Mouse (Mus musculus): ENCODE results near the gene Dedd2. TPM values are rescaled to one million over a fixed set of nuclear protein-coding genes. Genes with fewer than 3 reads are reported as not detected.

The Dedd2 gene
- total and polyA plus RNA-seq, 3 experiments: 25.2 to 36.6 TPM; not detected in 1

DNA sequence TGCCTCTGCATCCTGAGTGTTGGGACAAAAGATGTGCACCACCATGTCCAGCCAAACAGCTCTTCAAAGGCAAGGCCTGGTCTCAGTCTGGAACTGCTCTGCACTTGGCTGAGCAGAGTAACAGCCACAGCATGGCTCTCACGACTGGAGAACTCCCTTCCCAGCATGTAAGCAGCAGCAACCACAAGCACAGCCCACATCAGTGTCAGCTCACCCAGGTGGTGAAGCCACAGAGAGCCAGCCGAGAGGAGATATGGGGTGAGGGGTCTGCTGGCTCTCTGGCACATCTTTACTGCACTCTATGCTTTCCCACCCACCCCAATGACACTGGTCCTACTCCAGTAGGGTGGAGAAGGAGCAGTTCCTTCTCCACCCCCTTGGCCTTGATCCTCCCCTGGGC, 12.6 kb upstream of the Dedd2 start:
- Histone ChIP-seq H3K9me3 (replicated peaks; ENCODE audit: insufficient read depth, low read length) (no peaks in the 10 kb centered on the region), H3K27me3 (ENCODE audit: control insufficient read depth in 1 of 2, insufficient read depth in 2 of 2, low read length in 2 of 2) (no peaks in the 10 kb centered on the region), H3K27ac (ENCODE audit: control insufficient read depth, low read depth, low read length) (no peak overlapping the region), H3K36me3 (ENCODE audit: control insufficient read depth in 1 of 2, insufficient read depth in 2 of 2, low read length in 2 of 2) (peaks cover 0 to 12% of the 10 kb centered on the region in 2 experiments; a peak in 3 of 4 replicates), H3K4me3 (ENCODE audit: control insufficient read depth in 1 of 2, insufficient read depth in 1 of 2, low read depth in 2 of 2, low read length in 2 of 2) (no peak overlapping the region), H3K9ac (ENCODE audit: control insufficient read depth, low read depth, low read length, poor library complexity, severe bottlenecking) (no peak overlapping the region), H3K4me1 (ENCODE audit: control insufficient read depth in 1 of 2, insufficient read depth in 2 of 2, low read length in 2 of 2) (peaks cover 3% of the 10 kb centered on the region in 2 experiments; a peak in 1 of 4 replicates), H3K79me2 (ENCODE audit: control insufficient read depth, insufficient read depth, low read length, poor library complexity) (peaks cover 25% of the 10 kb centered on the region)
- DNase-seq (ENCODE audit: low read depth, low spot score): no peak
- no peak for TF ChIP-seq POLR2AphosphoS2 (IDR thresholded peaks at IDR 0.05; ENCODE audit: low read length)

DNA sequence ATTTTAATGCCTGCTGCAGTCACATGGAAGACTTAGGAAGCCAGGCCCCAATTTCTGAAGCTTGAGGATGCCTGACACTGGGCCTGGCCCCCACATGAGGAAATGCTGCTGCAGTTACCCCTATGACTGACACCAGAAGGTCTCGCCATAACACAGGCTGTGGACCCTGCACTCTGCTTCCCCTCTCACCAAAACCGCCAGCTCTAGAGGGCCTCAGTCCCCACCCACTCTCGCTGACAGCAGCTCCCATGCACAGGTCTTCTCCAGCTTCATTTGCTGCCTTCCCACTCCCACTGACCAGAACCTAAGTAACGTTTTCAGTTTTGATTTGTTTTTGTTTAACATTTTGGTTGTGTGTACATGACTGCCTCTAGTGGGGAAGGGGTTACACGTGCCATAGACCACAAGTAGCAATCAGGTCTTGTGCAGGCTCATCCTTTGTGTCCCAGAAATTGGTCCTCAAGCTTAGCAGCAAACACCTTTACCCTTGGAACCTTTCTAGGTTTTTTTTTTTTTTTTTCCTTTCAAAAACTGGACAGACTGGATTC, 11.8 kb upstream of the Dedd2 start:
- Histone ChIP-seq H3K4me1 (ENCODE audit: control insufficient read depth in 1 of 2, insufficient read depth in 2 of 2, low read length in 2 of 2) (peaks cover 3% of the 10 kb centered on the region in 2 experiments; a peak in 1 of 4 replicates), H3K79me2 (ENCODE audit: control insufficient read depth, insufficient read depth, low read length, poor library complexity) (peaks cover 21% of the 10 kb centered on the region), H3K36me3 (ENCODE audit: control insufficient read depth in 1 of 2, insufficient read depth in 2 of 2, low read length in 2 of 2) (peaks cover 0 to 12% of the 10 kb centered on the region in 2 experiments; a peak in 3 of 4 replicates), H3K27ac (ENCODE audit: control insufficient read depth, low read depth, low read length) (no peak overlapping the region), H3K4me3 (ENCODE audit: control insufficient read depth in 1 of 2, insufficient read depth in 1 of 2, low read depth in 2 of 2, low read length in 2 of 2) (no peak overlapping the region), H3K9me3 (replicated peaks; ENCODE audit: insufficient read depth, low read length) (no peaks in the 10 kb centered on the region), H3K27me3 (ENCODE audit: control insufficient read depth in 1 of 2, insufficient read depth in 2 of 2, low read length in 2 of 2) (no peaks in the 10 kb centered on the region), H3K9ac (ENCODE audit: control insufficient read depth, low read depth, low read length, poor library complexity, severe bottlenecking) (no peak overlapping the region)
- no peak for DNase-seq (ENCODE audit: low read depth, low spot score)
- no peak for TF ChIP-seq MAX (IDR thresholded peaks at IDR 0.05; ENCODE audit: low read length)
- peak; percentile 50; the same call in 1 of the 2 replicates for TF ChIP-seq POLR2AphosphoS2 (IDR thresholded peaks at IDR 0.05; ENCODE audit: low read length)
- TF ChIP-seq CTCF (IDR thresholded peaks at IDR 0.05 in 2 of 3, conservative IDR thresholded peaks at IDR 0.05 in 1 of 3; ENCODE audit: control insufficient read depth in 1 of 3, insufficient read depth in 1 of 3, low read depth in 2 of 3, low read length in 3 of 3, poor library complexity in 1 of 3, severe bottlenecking in 1 of 3): peak in 2 of 3 experiments; percentile 7 to 18; a peak in 2 of 6 replicates

DNA sequence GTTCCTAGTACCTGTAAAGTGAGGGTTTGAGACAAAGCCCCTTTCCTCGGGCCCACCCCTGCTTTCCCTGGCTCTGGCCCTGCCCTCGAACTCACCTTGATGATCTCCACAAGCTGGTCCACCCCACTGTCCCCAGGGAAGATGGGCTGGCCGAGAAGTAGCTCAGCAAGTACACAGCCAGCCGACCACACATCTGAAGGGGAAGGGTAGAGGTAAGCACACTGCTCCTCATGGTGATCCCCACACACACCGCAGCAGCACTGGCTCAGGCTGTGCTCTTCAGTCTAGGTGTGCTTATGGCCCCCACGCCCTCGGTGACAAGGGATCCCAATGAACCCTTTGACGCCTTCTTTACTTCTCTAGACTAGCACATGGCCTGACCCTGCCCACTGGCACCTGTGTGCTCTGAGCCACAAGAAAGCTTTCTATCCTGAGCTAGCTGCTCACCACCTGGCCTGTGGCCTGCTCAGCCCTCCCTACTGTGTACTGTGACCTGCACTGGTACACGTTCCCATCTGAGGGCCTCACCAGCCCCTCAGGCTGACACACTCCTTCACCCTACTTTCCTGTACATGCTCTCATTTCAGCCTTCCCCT, 10.4 kb upstream of the Dedd2 start:
- peaks cover 0 to 3% of the 10 kb centered on the region in 2 experiments; a peak in 3 of 4 replicates for H3K36me3 ChIP-seq (ENCODE audit: control insufficient read depth in 1 of 2, insufficient read depth in 2 of 2, low read length in 2 of 2)
- H3K4me1 ChIP-seq (ENCODE audit: control insufficient read depth in 1 of 2, insufficient read depth in 2 of 2, low read length in 2 of 2): no peaks in the 10 kb centered on the region
- TF ChIP-seq EP300 (IDR thresholded peaks at IDR 0.05; ENCODE audit: low read depth in 1 of 2, low read length in 2 of 2): no peak
- TF ChIP-seq ZMIZ1 (IDR thresholded peaks at IDR 0.05; ENCODE audit: low read depth, low read length): peak; percentile 16; the same call in 1 of the 2 replicates
- peak; percentile 18; the same call in 1 of the 2 replicates for TF ChIP-seq POLR2AphosphoS5 (IDR thresholded peaks at IDR 0.05; ENCODE audit: borderline replicate concordance, low read depth, low read length)
- TF ChIP-seq POLR2AphosphoS2 (IDR thresholded peaks at IDR 0.05; ENCODE audit: low read length): peak; percentile 58; the same call in 1 of the 2 replicates
- no peak overlapping the region for H3K4me3 ChIP-seq (ENCODE audit: control insufficient read depth in 1 of 2, insufficient read depth in 1 of 2, low read depth in 2 of 2, low read length in 2 of 2)
- no peaks in the 10 kb centered on the region for H3K27me3 ChIP-seq (ENCODE audit: control insufficient read depth in 1 of 2, insufficient read depth in 2 of 2, low read length in 2 of 2)
- H3K79me2 ChIP-seq (ENCODE audit: control insufficient read depth, insufficient read depth, low read length, poor library complexity): peaks cover 8% of the 10 kb centered on the region
- H3K9me3 ChIP-seq (replicated peaks; ENCODE audit: insufficient read depth, low read length): no peaks in the 10 kb centered on the region
- H3K27ac ChIP-seq (ENCODE audit: control insufficient read depth, low read depth, low read length): no peak overlapping the region
- H3K9ac ChIP-seq (ENCODE audit: control insufficient read depth, low read depth, low read length, poor library complexity, severe bottlenecking): no peak overlapping the region
- no peak for DNase-seq (ENCODE audit: low read depth, low spot score)
